Mouse (Mus musculus) c-Kit-negative CD71-positive TER-119-positive erythroid progenitor cells, embryonic 14.5 days (primary cell): Measurements from ENCODE around the gene Defa23.
"Not testable (repeated sequence)": the region's sequence is repeated elsewhere in the genome, so short reads cannot be mapped to it uniquely, and the experiment has no call there.

Source experiments
- DNase-seq: peaks from one replicate; pipeline ENCODE4 v3.0.0-alpha.2; 2013; ENCODE audit warnings: low read depth, low spot score

Gene Defa23

DNA sequence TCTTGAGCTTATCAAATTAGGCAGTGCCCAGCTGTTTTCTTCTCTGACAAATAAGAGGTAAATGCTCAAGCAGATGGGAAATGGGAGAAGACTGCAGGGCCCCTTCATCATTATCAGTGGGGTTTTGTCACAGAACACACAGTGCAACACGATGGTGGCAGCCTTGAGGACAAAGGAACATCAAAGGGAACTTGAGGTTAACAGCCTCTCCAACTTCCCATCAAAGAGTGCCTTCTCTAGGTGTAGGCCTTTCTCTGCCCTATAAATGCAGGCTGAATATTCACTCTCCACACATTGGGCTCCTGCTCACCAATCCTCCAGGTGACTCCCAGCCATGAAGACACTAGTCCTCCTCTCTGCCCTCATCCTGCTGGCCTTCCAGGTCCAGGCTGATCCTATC, at the start of gene Defa23:
TSS of gene Defa23 (plus strand) at position 301 of the 400 bp plus-strand sequence.
- not testable (repeated sequence) for DNase-seq

DNA sequence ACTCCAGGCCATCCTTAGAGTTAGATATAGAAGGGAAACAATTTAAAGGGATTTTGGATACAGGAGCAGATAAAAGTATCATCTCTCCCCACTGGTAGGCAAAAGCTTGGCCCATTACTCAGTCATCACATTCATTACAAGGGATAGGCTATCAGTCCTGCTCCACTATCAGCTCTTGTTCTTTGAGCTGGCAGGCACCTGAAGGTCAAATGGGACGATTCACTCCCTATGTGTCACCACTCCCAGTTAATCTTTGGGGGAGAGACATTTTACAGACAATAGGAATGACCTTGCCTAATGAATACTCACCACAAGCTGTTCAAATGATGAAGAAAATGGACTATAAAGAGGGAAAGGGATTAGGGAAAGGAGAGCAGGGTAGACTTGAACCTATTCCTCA, 48.0 kb upstream of the Defa23 start:
- DNase-seq = no peak

- DNase-seq = not testable (repeated sequence)
These were observed 46.3 kb upstream of the Defa23 start for GRCm38 (mm10) chr8:21008578-21008977.

DNA sequence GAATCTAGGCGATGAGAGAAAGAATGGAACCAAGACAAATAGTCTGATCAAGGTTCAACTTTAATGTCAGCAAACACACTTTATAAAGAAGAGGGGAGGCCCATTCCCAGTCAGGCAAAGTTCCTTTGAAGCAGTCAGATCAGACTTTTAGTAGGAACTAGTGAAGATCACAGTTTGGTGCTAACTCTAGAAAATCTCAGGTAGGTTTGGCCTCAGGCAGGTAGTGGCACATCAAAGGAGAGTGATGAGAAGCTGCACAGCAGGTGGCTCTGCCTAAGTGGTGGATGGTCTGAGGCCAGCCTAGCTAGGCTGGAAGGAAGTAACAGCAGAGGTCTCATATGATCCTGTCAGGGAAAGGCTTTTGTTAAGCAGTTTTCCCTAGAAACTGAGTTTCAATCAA, 44.3 kb upstream of the Defa23 start:
- DNase-seq = not testable (repeated sequence)

GRCm38 (mm10) chr8:21025245-21025644, 29.6 kb upstream of the Defa23 start, which contains the start of gene Defa21:
Gene Defa21 (plus strand): TSS chr8:21025545.
- not testable (repeated sequence) for DNase-seq

DNA sequence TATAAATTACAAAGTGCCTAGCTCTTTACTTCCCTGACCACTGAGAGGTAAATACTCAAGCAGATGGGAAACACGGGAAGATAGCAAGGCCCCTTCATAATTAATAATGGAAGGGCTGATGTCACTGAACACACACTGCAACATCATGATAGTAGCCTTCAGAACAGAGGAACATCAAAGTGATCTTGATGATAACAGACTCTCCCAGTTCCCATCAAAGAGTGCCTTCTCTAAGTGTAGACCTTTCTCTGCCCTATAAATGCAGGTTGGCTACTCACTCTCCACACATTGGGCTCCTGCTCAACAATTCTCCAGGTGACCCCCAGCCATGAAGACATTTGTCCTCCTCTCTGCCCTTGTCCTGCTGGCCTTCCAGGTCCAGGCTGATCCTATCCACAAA, 9.9 kb downstream of the Defa23 start, which contains the start of gene Defa35:
TSS of gene Defa35 (plus strand) at position 301 of the 400 bp plus-strand sequence.
- DNase-seq = not testable (repeated sequence)

DNA sequence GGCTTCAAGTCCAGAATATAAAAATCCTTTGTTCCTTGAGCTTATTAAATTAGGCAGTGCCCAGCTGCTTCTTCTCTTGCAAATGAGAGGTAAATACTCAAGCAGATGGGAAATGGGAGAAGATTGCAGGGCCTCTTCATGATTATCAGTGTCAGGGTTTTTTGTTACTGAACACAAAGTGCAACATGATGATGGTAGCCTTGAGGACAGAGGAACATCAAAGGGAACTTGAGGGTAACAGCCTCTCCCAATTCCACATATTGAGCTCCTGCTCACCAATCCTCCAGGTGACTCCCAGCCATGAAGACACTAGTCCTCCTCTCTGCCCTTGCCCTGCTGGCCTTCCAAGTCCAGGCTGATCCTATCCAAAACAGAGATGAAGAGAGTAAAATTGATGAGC, 29.3 kb downstream of the Defa23 start, which contains the start of gene Defa25:
TSS of gene Defa25 (plus strand) at position 301 of the 400 bp plus-strand sequence.
- DNase-seq = not testable (repeated sequence)

- no peak for DNase-seq
These were observed 38.3 kb downstream of the Defa23 start for GRCm38 (mm10) chr8:21093106-21093505.

GRCm38 (mm10) chr8:21095950-21096349, 41.1 kb downstream of the Defa23 start, which contains the start of gene Gm14851:
Gene Gm14851 (minus strand): TSS chr8:21096050.
- not testable (repeated sequence) for DNase-seq
